ENCODE assay signal across 9 mouse cellular contexts in the genomic region with DNA sequence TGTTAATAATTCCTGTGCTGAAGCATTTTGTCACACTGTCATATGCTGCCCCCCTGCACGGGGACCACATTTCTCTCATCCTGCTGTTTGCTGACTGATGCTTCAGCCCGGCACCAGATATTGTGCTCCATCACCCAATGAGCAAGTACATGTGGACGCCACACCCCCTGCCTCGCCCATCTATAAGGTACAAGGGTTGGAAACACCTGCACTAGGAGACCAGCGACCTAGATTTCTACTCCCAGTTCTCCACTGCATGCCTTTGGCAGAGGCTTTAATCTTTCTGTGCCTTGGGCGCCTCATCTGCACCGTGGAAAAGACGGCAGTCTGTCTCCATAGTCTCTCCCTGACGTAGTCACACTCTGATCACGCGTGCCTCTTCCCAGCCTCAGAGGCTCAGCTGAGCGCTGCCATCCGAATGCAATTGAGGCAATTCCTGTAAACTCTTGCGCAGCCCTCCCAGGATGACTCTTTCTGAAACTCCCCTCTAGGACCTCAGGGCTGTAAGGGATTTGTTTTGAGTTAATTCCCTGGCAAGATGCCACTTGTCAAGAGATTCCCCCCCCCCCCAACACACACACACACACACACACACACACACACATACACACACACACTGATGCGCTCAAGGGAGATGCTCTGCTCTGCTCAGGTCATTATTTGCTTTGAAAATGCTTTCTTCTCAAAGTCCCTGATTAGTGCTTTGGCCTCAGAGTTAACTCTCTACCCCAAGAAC. TPM values are rescaled to one million over a fixed set of nuclear protein-coding genes. Genes with fewer than 3 reads are reported as not detected.
DNase-seq lines count a peak whose midpoint lies in the region; ATAC-seq and TF ChIP-seq lines count a peak whose summit lies in the region.
"Had no signal": no experiment of that assay in that cellular context is flagged by ENCODE, and none has a peak within 500 bp of the region (broad histone marks: within the 10 kb centered on the region; RNA-seq: fewer than 3 reads in every experiment).

No protein-coding gene starts in this region.

- no peak overlapping the region for H3K4me2 ChIP-seq in heart, embryonic 12.5 days
- H3K4me2 ChIP-seq in hindbrain, postnatal 0 days (ENCODE audit: low read depth, low read length): 0 out of 2 replicates have a peak overlapping the region, but pooled peaks have one; percentile 8
- no peak overlapping the region for H3K4me2 ChIP-seq in stomach, embryonic 16.5 days (ENCODE audit: low read depth, low read length)

- no peak overlapping the region for H3K9ac ChIP-seq in heart, embryonic 12.5 days
- H3K9ac ChIP-seq in heart, adult 2 months (ENCODE audit: low read depth, low read length): no peak overlapping the region
- no peak overlapping the region for H3K9ac ChIP-seq in hindbrain, postnatal 0 days (replicated peaks; ENCODE audit: low read length)
- no peak overlapping the region for H3K9ac ChIP-seq in stomach, embryonic 16.5 days (ENCODE audit: low read length)

- no peaks in the 10 kb centered on the region for H3K9me3 ChIP-seq in heart, embryonic 12.5 days (replicated peaks)
- H3K9me3 ChIP-seq in hindbrain, postnatal 0 days (ENCODE audit: low read length): no peaks in the 10 kb centered on the region
- H3K9me3 ChIP-seq in stomach, embryonic 16.5 days (replicated peaks; ENCODE audit: control insufficient read depth, low read length): no peaks in the 10 kb centered on the region

- no peak overlapping the region for H3K27ac ChIP-seq in heart, embryonic 12.5 days (ENCODE audit: poor library complexity, severe bottlenecking)
- no peak overlapping the region for H3K27ac ChIP-seq in heart, adult 2 months
- H3K27ac ChIP-seq in thymus, adult 2 months (ENCODE audit: control insufficient read depth, insufficient read depth, low read length): no peak overlapping the region
- peak overlapping the region; percentile 51; the same call in 1 of the 2 replicates for H3K27ac ChIP-seq in hindbrain, postnatal 0 days
- no peak overlapping the region for H3K27ac ChIP-seq in stomach, embryonic 16.5 days (ENCODE audit: low read length)

- 68% methylated on average over 15 of the region's 15 CpGs for WGBS in heart, embryonic 12.5 days
- 63% methylated on average over 15 of the region's 15 CpGs for WGBS in heart, adult 2 months
- 94% methylated on average over 15 of the region's 15 CpGs for WGBS in thymus, adult 2 months
- 39% methylated on average over 15 of the region's 15 CpGs for WGBS in hindbrain, postnatal 0 days
- WGBS in stomach, embryonic 16.5 days: 52% methylated on average over 15 of the region's 15 CpGs

- TF ChIP-seq EP300 in heart, adult 2 months (IDR thresholded peaks at IDR 0.05; ENCODE audit: insufficient read depth, low read depth, low read length): no peak

- H3K4me1 ChIP-seq in heart, embryonic 12.5 days (replicated peaks): peaks cover 14% of the 10 kb centered on the region
- peaks cover 1% of the 10 kb centered on the region; the same call in 1 of the 2 replicates for H3K4me1 ChIP-seq in heart, adult 2 months (ENCODE audit: control insufficient read depth, insufficient read depth, low read length)
- H3K4me1 ChIP-seq in thymus, adult 2 months (replicated peaks; ENCODE audit: control insufficient read depth, insufficient read depth, low read length): no peaks in the 10 kb centered on the region
- H3K4me1 ChIP-seq in hindbrain, postnatal 0 days (ENCODE audit: insufficient read depth, low read length): no peaks in the 10 kb centered on the region
- H3K4me1 ChIP-seq in stomach, embryonic 16.5 days (ENCODE audit: control insufficient read depth, insufficient read depth, low read length): peaks cover 6% of the 10 kb centered on the region; the same call in 1 of the 2 replicates

- no peak overlapping the region for H3K4me3 ChIP-seq in heart, embryonic 12.5 days
- H3K4me3 ChIP-seq in heart, adult 2 months: no peak overlapping the region
- no peak overlapping the region for H3K4me3 ChIP-seq in thymus, adult 2 months (ENCODE audit: control insufficient read depth, insufficient read depth, low read length)
- H3K4me3 ChIP-seq in hindbrain, postnatal 0 days (ENCODE audit: low read length): no peak overlapping the region
- H3K4me3 ChIP-seq in stomach, embryonic 16.5 days (replicated peaks; ENCODE audit: low read length): no peak overlapping the region

- no peaks in the 10 kb centered on the region for H3K36me3 ChIP-seq in heart, embryonic 12.5 days
- no peaks in the 10 kb centered on the region for H3K36me3 ChIP-seq in heart, adult 2 months (ENCODE audit: control insufficient read depth, insufficient read depth, low read length)
- H3K36me3 ChIP-seq in thymus, adult 2 months (ENCODE audit: control insufficient read depth, insufficient read depth, low read length): no peaks in the 10 kb centered on the region
- H3K36me3 ChIP-seq in hindbrain, postnatal 0 days (ENCODE audit: insufficient read depth, low read length): no peaks in the 10 kb centered on the region
- no peaks in the 10 kb centered on the region for H3K36me3 ChIP-seq in stomach, embryonic 16.5 days (ENCODE audit: control insufficient read depth, insufficient read depth, low read length)

- no peaks in the 10 kb centered on the region for H3K79me2 ChIP-seq in heart, adult 2 months (replicated peaks; ENCODE audit: control insufficient read depth, insufficient read depth, low read length)

- ATAC-seq in heart, embryonic 12.5 days (ENCODE audit: insufficient number of reproducible peaks, low FRiP score): 0 out of 2 replicates have a peak, but pooled peaks have one; percentile 40
- ATAC-seq in hindbrain, postnatal 0 days: peak; percentile 84
- peak; percentile 54; the same call in 1 of the 2 replicates for ATAC-seq in stomach, embryonic 16.5 days (ENCODE audit: insufficient read depth, low FRiP score)
- ATAC-seq: inflammation-experienced regulatory T-cells, adult 6 months had no signal

- TF ChIP-seq POLR2A in heart, adult 2 months (IDR thresholded peaks at IDR 0.05; ENCODE audit: insufficient read depth, low read depth, low read length): no peak
- TF ChIP-seq POLR2A in thymus, adult 2 months (IDR thresholded peaks at IDR 0.05; ENCODE audit: control insufficient read depth, extremely low read depth, insufficient read depth, low read length, poor library complexity): no peak

- H3K27me3 ChIP-seq in heart, embryonic 12.5 days (replicated peaks): no peaks in the 10 kb centered on the region
- no peaks in the 10 kb centered on the region for H3K27me3 ChIP-seq in heart, adult 2 months (ENCODE audit: control insufficient read depth, insufficient read depth, low read length)
- H3K27me3 ChIP-seq in thymus, adult 2 months (ENCODE audit: control insufficient read depth, insufficient read depth, low read length): no peaks in the 10 kb centered on the region
- no peaks in the 10 kb centered on the region for H3K27me3 ChIP-seq in hindbrain, postnatal 0 days (ENCODE audit: insufficient read depth, low read length)
- no peaks in the 10 kb centered on the region for H3K27me3 ChIP-seq in stomach, embryonic 16.5 days (ENCODE audit: control insufficient read depth, insufficient read depth, low read length)

- TF ChIP-seq CTCF in heart, adult 2 months (IDR thresholded peaks at IDR 0.05): no peak
- TF ChIP-seq CTCF in thymus, adult 2 months (IDR thresholded peaks at IDR 0.05; ENCODE audit: borderline replicate concordance, control insufficient read depth, extremely low read depth, insufficient read depth, low read length, poor library complexity): no peak
- TF ChIP-seq CTCF in hindbrain, postnatal 0 days (IDR thresholded peaks at IDR 0.05; ENCODE audit: low read depth): no peak

- DNase-seq in heart, adult 2 months: no peak
- peak; percentile 10 for DNase-seq in thymus, adult 2 months
- DNase-seq in thymus, adult 18-20 months: no peak
- DNase-seq in hindbrain, postnatal 0 days (ENCODE audit: low spot score): peak; percentile 70
- no peak for DNase-seq in liver
- no peak for DNase-seq in adrenal gland, postnatal 14 days

- intact Hi-C loops in heart, adult 2 months (cut with DNase I): loop anchor here (5.0 kb wide), 1 partner anchor 48 kb away; no protein-coding TSS in a partner anchor

RNA-seq across cellular contexts. Expression of gene Sub1, which starts 43.1 kb away (rescaled TPM):
- polyA plus RNA-seq in heart, embryonic 12.5 days (2016; fragmentation: Nextera tagmentation; extraction: Ambion mirVana): 596 and 625 TPM in 2 replicates
- total RNA-seq in heart, adult 2 months (2021): 10 to 100 TPM; 76.8 to 90.7 TPM
- 7.5 and 12.7 TPM in 2 replicates for polyA plus RNA-seq in heart, adult 2 months (2012; rRNA removed)
- 12.7 and 12.9 TPM in 2 replicates for polyA plus RNA-seq in thymus, adult 2 months (2012; rRNA removed)
- total RNA-seq in hindbrain, postnatal 0 days (2014; rRNA removed): 86.7 and 87.2 TPM in 2 replicates
- 585 and 630 TPM in 2 replicates for polyA plus RNA-seq in hindbrain, postnatal 0 days (2015; fragmentation: Nextera tagmentation; extraction: Ambion mirVana)
- 539 and 637 TPM in 2 replicates for polyA plus RNA-seq in stomach, embryonic 16.5 days (2015; fragmentation: Nextera tagmentation; extraction: Ambion mirVana)
- 251 and 264 TPM in 2 replicates for total RNA-seq in adrenal gland, postnatal 14 days (2021)

Comparison
In these comparisons a context has a peak if more than half of its experiments do, and no peak if none do; other contexts are left out.
1. DNase-seq: peak in thymus, adult 2 months (single experiment) and hindbrain, postnatal 0 days (single experiment); none in heart, adult 2 months (0 of 2), thymus, adult 18-20 months (0 of 2), liver (single experiment) and adrenal gland, postnatal 14 days (single experiment).
2. RNA of gene Sub1, which starts 43.1 kb away (polyA plus RNA-seq): 539 to 637 TPM in stomach, embryonic 16.5 days, 596 to 625 TPM in heart, embryonic 12.5 days and 585 to 630 TPM in hindbrain, postnatal 0 days; 12.7 to 12.9 TPM in thymus, adult 2 months and 7.5 to 12.7 TPM in heart, adult 2 months; every median in the first group is over 10 times any median in the second.
3. Peak in every context shown above with its lines, with median percentiles within 50 percentile points of each other: ATAC-seq.